Mouse (Mus musculus): ENCODE measurements around the gene Skiv2l. TPM values are rescaled to one million over a fixed set of nuclear protein-coding genes. Genes with fewer than 3 reads are reported as not detected.
A peak's percentile ranks its signal among the peaks of the same experiment; 100 is the strongest.
"Not testable (repeated sequence)": the region's sequence is repeated elsewhere in the genome, so short reads cannot be mapped to it uniquely, and the experiment has no call there.

Skiv2l gene
- polyA plus RNA-seq, 1 experiment from 2014 or later, result 49.9 TPM

GRCm38 (mm10) chr17:34797211-34797995 lies 52.6 kb downstream of the Skiv2l start:
- H3K9ac ChIP-seq (ENCODE audit: low read length); H3K4me2 ChIP-seq (ENCODE audit: low read depth, low read length); H3K27me3 ChIP-seq (ENCODE audit: control insufficient read depth, insufficient read depth, low read depth, low read length); H3K36me3 ChIP-seq (ENCODE audit: control insufficient read depth, insufficient read depth, low read length); H3K4me1 ChIP-seq (replicated peaks; ENCODE audit: control insufficient read depth, insufficient read depth, low read length); H3K9me3 ChIP-seq (ENCODE audit: control insufficient read depth, low read length); H3K27ac ChIP-seq (ENCODE audit: low read length); H3K4me3 ChIP-seq (ENCODE audit: low read length); ATAC-seq (ENCODE audit: low read depth): not testable (repeated sequence)
- WGBS, result 77% methylated on average over 10 of the region's 10 CpGs

- H3K27ac ChIP-seq (ENCODE audit: low read length), result no peak overlapping the region
- H3K9ac ChIP-seq (ENCODE audit: low read length), result no peak overlapping the region
- no peak overlapping the region for H3K4me3 ChIP-seq (ENCODE audit: low read length)
- ATAC-seq (ENCODE audit: low read depth), result no peak
- H3K36me3 ChIP-seq (ENCODE audit: control insufficient read depth, insufficient read depth, low read length), result no peaks in the 10 kb centered on the region
- H3K4me2 ChIP-seq (ENCODE audit: low read depth, low read length), result no peak overlapping the region
- no peaks in the 10 kb centered on the region for H3K9me3 ChIP-seq (ENCODE audit: control insufficient read depth, low read length)
- H3K4me1 ChIP-seq (replicated peaks; ENCODE audit: control insufficient read depth, insufficient read depth, low read length), result no peaks in the 10 kb centered on the region
- no peaks in the 10 kb centered on the region for H3K27me3 ChIP-seq (ENCODE audit: control insufficient read depth, insufficient read depth, low read depth, low read length)
- 84% methylated on average over 8 of the region's 8 CpGs for WGBS
Measured at GRCm38 (mm10) chr17:34796311-34797140, 53.5 kb downstream of the Skiv2l start.

GRCm38 (mm10) chr17:34795633-34796032 lies 54.4 kb downstream of the Skiv2l start:
- Histone ChIP-seq H3K27me3 (ENCODE audit: control insufficient read depth, insufficient read depth, low read depth, low read length) (no peaks in the 10 kb centered on the region), H3K9ac (ENCODE audit: low read length) (no peak overlapping the region), H3K4me2 (ENCODE audit: low read depth, low read length) (no peak overlapping the region), H3K9me3 (ENCODE audit: control insufficient read depth, low read length) (no peaks in the 10 kb centered on the region), H3K27ac (ENCODE audit: low read length) (no peak overlapping the region), H3K36me3 (ENCODE audit: control insufficient read depth, insufficient read depth, low read length) (no peaks in the 10 kb centered on the region), H3K4me1 (replicated peaks; ENCODE audit: control insufficient read depth, insufficient read depth, low read length) (no peaks in the 10 kb centered on the region), H3K4me3 (ENCODE audit: low read length) (no peak overlapping the region)
- no peak for ATAC-seq (ENCODE audit: low read depth)
- 61% methylated on average over 9 of the region's 9 CpGs for WGBS

GRCm38 (mm10) chr17:34795016-34795415 lies 55.0 kb downstream of the Skiv2l start:
- no peaks in the 10 kb centered on the region for H3K9me3 ChIP-seq (ENCODE audit: control insufficient read depth, low read length)
- H3K27ac ChIP-seq (ENCODE audit: low read length), result no peak overlapping the region
- ATAC-seq (ENCODE audit: low read depth), result no peak
- 78% methylated on average over 10 of the region's 10 CpGs for WGBS
- H3K9ac ChIP-seq (ENCODE audit: low read length), result no peak overlapping the region
- no peak overlapping the region for H3K4me3 ChIP-seq (ENCODE audit: low read length)
- H3K4me1 ChIP-seq (replicated peaks; ENCODE audit: control insufficient read depth, insufficient read depth, low read length), result no peaks in the 10 kb centered on the region
- H3K36me3 ChIP-seq (ENCODE audit: control insufficient read depth, insufficient read depth, low read length), result no peaks in the 10 kb centered on the region
- no peak overlapping the region for H3K4me2 ChIP-seq (ENCODE audit: low read depth, low read length)
- no peaks in the 10 kb centered on the region for H3K27me3 ChIP-seq (ENCODE audit: control insufficient read depth, insufficient read depth, low read depth, low read length)

Small RNA genes lying within 50 kb of the gene (microRNA-seq; reads per million reads assigned to microRNA genes)
- gene Mir6970 (not detected), gene Mir6971 (2.8 reads per million, percentile 7 among the genes with 10 or more reads in this experiment), gene Mir6972 (not detected)

Other genes with a start within 250 kb of the Skiv2l start
- 128 and 129 TPM in 2 replicates for gene Rnf5, start 246.5 kb downstream of the Skiv2l start, polyA plus RNA-seq (2015; fragmentation: Nextera tagmentation; extraction: Ambion mirVana)
- gene Agpat1, start 245.9 kb downstream of the Skiv2l start, polyA plus RNA-seq (2015; fragmentation: Nextera tagmentation; extraction: Ambion mirVana), result 52.1 and 56.0 TPM in 2 replicates
- gene Egfl8, start 234.2 kb downstream of the Skiv2l start, polyA plus RNA-seq (2015; fragmentation: Nextera tagmentation; extraction: Ambion mirVana), result 3.8 and 4.7 TPM in 2 replicates
- gene Ppt2, start 221.7 kb downstream of the Skiv2l start, polyA plus RNA-seq (2015; fragmentation: Nextera tagmentation; extraction: Ambion mirVana), result 21.0 and 23.9 TPM in 2 replicates
- 0.13 and 0.53 TPM in 2 replicates for gene Prrt1, start 220.7 kb downstream of the Skiv2l start, polyA plus RNA-seq (2015; fragmentation: Nextera tagmentation; extraction: Ambion mirVana)
- 15.2 and 17.5 TPM in 2 replicates for gene Fkbpl, start 205.4 kb downstream of the Skiv2l start, polyA plus RNA-seq (2015; fragmentation: Nextera tagmentation; extraction: Ambion mirVana)
- 77.5 and 80.0 TPM in 2 replicates for gene Atf6b, start 203.1 kb downstream of the Skiv2l start, polyA plus RNA-seq (2015; fragmentation: Nextera tagmentation; extraction: Ambion mirVana)
- 0.62 and 1.1 TPM in 2 replicates for gene Tnxb, start 179.7 kb downstream of the Skiv2l start, polyA plus RNA-seq (2015; fragmentation: Nextera tagmentation; extraction: Ambion mirVana)
- 0.14 and 0.70 TPM in 2 replicates for gene C4b, start 106.3 kb downstream of the Skiv2l start, polyA plus RNA-seq (2015; fragmentation: Nextera tagmentation; extraction: Ambion mirVana)
- not detected in 2 replicates for gene Cyp21a1, start 45.6 kb downstream of the Skiv2l start, polyA plus RNA-seq (2015; fragmentation: Nextera tagmentation; extraction: Ambion mirVana)
- 30.7 and 31.2 TPM in 2 replicates for gene Stk19, start 13.3 kb downstream of the Skiv2l start, polyA plus RNA-seq (2015; fragmentation: Nextera tagmentation; extraction: Ambion mirVana)
- 61.4 and 65.0 TPM in 2 replicates for gene Dxo, start 13.2 kb downstream of the Skiv2l start, polyA plus RNA-seq (2015; fragmentation: Nextera tagmentation; extraction: Ambion mirVana)
- 94.4 and 96.0 TPM in 2 replicates for gene Nelfe, start 181 bp upstream of the Skiv2l start, polyA plus RNA-seq (2015; fragmentation: Nextera tagmentation; extraction: Ambion mirVana)
- 1.8 and 7.3 TPM in 2 replicates for gene Cfb, start 12.3 kb upstream of the Skiv2l start, polyA plus RNA-seq (2015; fragmentation: Nextera tagmentation; extraction: Ambion mirVana)
- gene Zbtb12, start 29.3 kb upstream of the Skiv2l start, polyA plus RNA-seq (2015; fragmentation: Nextera tagmentation; extraction: Ambion mirVana), result 2.3 and 2.5 TPM in 2 replicates
- not detected in 2 replicates for gene Gm20547, start 31.8 kb upstream of the Skiv2l start, polyA plus RNA-seq (2015; fragmentation: Nextera tagmentation; extraction: Ambion mirVana)
- 3.2 and 4.8 TPM in 2 replicates for gene C2, start 48.1 kb upstream of the Skiv2l start, polyA plus RNA-seq (2015; fragmentation: Nextera tagmentation; extraction: Ambion mirVana)
- 58.2 and 62.2 TPM in 2 replicates for gene Ehmt2, start 48.3 kb upstream of the Skiv2l start, polyA plus RNA-seq (2015; fragmentation: Nextera tagmentation; extraction: Ambion mirVana)
- gene Slc44a4, start 64.3 kb upstream of the Skiv2l start, polyA plus RNA-seq (2015; fragmentation: Nextera tagmentation; extraction: Ambion mirVana), result 1.5 and 1.9 TPM in 2 replicates
- gene Neu1, start 81.0 kb upstream of the Skiv2l start, polyA plus RNA-seq (2015; fragmentation: Nextera tagmentation; extraction: Ambion mirVana), result 19.0 and 20.4 TPM in 2 replicates
- gene Hspa1b, start 109.0 kb upstream of the Skiv2l start, polyA plus RNA-seq (2015; fragmentation: Nextera tagmentation; extraction: Ambion mirVana), result 0.10 and 0.19 TPM in 2 replicates
- gene Gm20481, start 119.7 kb upstream of the Skiv2l start, polyA plus RNA-seq (2015; fragmentation: Nextera tagmentation; extraction: Ambion mirVana), result 1.2 TPM in 1 of 2 replicates, not detected in the other
- 4.4 and 4.8 TPM in 2 replicates for gene Hspa1a, start 121.9 kb upstream of the Skiv2l start, polyA plus RNA-seq (2015; fragmentation: Nextera tagmentation; extraction: Ambion mirVana)
- gene Hspa1l, start 122.5 kb upstream of the Skiv2l start, polyA plus RNA-seq (2015; fragmentation: Nextera tagmentation; extraction: Ambion mirVana), result 0.55 and 0.65 TPM in 2 replicates
- gene Lsm2, start 131.7 kb upstream of the Skiv2l start, polyA plus RNA-seq (2015; fragmentation: Nextera tagmentation; extraction: Ambion mirVana), result 178 and 189 TPM in 2 replicates
- gene Vars, start 150.8 kb upstream of the Skiv2l start, polyA plus RNA-seq (2015; fragmentation: Nextera tagmentation; extraction: Ambion mirVana), result 88.0 and 96.2 TPM in 2 replicates
- 0.14 and 0.25 TPM in 2 replicates for gene Vwa7, start 166.4 kb upstream of the Skiv2l start, polyA plus RNA-seq (2015; fragmentation: Nextera tagmentation; extraction: Ambion mirVana)
- 4.3 and 4.6 TPM in 2 replicates for gene Sapcd1, start 177.8 kb upstream of the Skiv2l start, polyA plus RNA-seq (2015; fragmentation: Nextera tagmentation; extraction: Ambion mirVana)
- 4.7 and 4.9 TPM in 2 replicates for gene Msh5, start 196.5 kb upstream of the Skiv2l start, polyA plus RNA-seq (2015; fragmentation: Nextera tagmentation; extraction: Ambion mirVana)
- gene Clic1, start 199.8 kb upstream of the Skiv2l start, polyA plus RNA-seq (2015; fragmentation: Nextera tagmentation; extraction: Ambion mirVana), result 298 and 322 TPM in 2 replicates
- 305 and 309 TPM in 2 replicates for gene Ddah2, start 208.8 kb upstream of the Skiv2l start, polyA plus RNA-seq (2015; fragmentation: Nextera tagmentation; extraction: Ambion mirVana)
- 0.53 and 0.97 TPM in 2 replicates for gene Ly6g6c, start 215.2 kb upstream of the Skiv2l start, polyA plus RNA-seq (2015; fragmentation: Nextera tagmentation; extraction: Ambion mirVana)
- gene Mpig6b, start 216.0 kb upstream of the Skiv2l start, polyA plus RNA-seq (2015; fragmentation: Nextera tagmentation; extraction: Ambion mirVana), result 1.1 and 1.2 TPM in 2 replicates
- gene Ly6g6e, start 226.7 kb upstream of the Skiv2l start, polyA plus RNA-seq (2015; fragmentation: Nextera tagmentation; extraction: Ambion mirVana), result 1.8 and 2.3 TPM in 2 replicates
- 7.0 and 9.0 TPM in 2 replicates for gene Ly6g6d, start 227.9 kb upstream of the Skiv2l start, polyA plus RNA-seq (2015; fragmentation: Nextera tagmentation; extraction: Ambion mirVana)
- 0.31 and 0.79 TPM in 2 replicates for gene Ly6g6f, start 235.4 kb upstream of the Skiv2l start, polyA plus RNA-seq (2015; fragmentation: Nextera tagmentation; extraction: Ambion mirVana)
- 98.3 and 100 TPM in 2 replicates for gene Abhd16a, start 239.1 kb upstream of the Skiv2l start, polyA plus RNA-seq (2015; fragmentation: Nextera tagmentation; extraction: Ambion mirVana)

All from lung, embryonic 16.5 days (tissue).